Mouse (Mus musculus): ENCODE data around the gene Prdx2. TPM values are rescaled to one million over a fixed set of nuclear protein-coding genes. Genes with fewer than 3 reads are reported as not detected.

Gene Prdx2
- polyA plus RNA-seq, 1 experiment from 2014 or later, result 1,445 TPM

Small RNAs within 50 kb of the gene (microRNA-seq; reads per million reads assigned to microRNA genes)
- gene Gm24197, result not detected

Other genes starting within 250 kb of the Prdx2 start
- 2.7 TPM in 2 replicates for gene G430095P16Rik, start 246.6 kb upstream of the Prdx2 start, polyA plus RNA-seq (2015; fragmentation: Nextera tagmentation; extraction: Ambion mirVana)
- gene Nfix, start 169.2 kb upstream of the Prdx2 start, polyA plus RNA-seq (2015; fragmentation: Nextera tagmentation; extraction: Ambion mirVana), result 413 and 445 TPM in 2 replicates
- 8.1 and 8.9 TPM in 2 replicates for gene Dand5, start 146.8 kb upstream of the Prdx2 start, polyA plus RNA-seq (2015; fragmentation: Nextera tagmentation; extraction: Ambion mirVana)
- gene Gadd45gip1, start 138.1 kb upstream of the Prdx2 start, polyA plus RNA-seq (2015; fragmentation: Nextera tagmentation; extraction: Ambion mirVana), result 36.3 and 39.9 TPM in 2 replicates
- 82.1 and 85.1 TPM in 2 replicates for gene Rad23a, start 128.9 kb upstream of the Prdx2 start, polyA plus RNA-seq (2015; fragmentation: Nextera tagmentation; extraction: Ambion mirVana)
- 559 and 575 TPM in 2 replicates for gene Calr, start 122.7 kb upstream of the Prdx2 start, polyA plus RNA-seq (2015; fragmentation: Nextera tagmentation; extraction: Ambion mirVana)
- gene Farsa, start 112.6 kb upstream of the Prdx2 start, polyA plus RNA-seq (2015; fragmentation: Nextera tagmentation; extraction: Ambion mirVana), result 122 and 127 TPM in 2 replicates
- 55.0 and 64.4 TPM in 2 replicates for gene Syce2, start 97.5 kb upstream of the Prdx2 start, polyA plus RNA-seq (2015; fragmentation: Nextera tagmentation; extraction: Ambion mirVana)
- gene Gcdh, start 75.7 kb upstream of the Prdx2 start, polyA plus RNA-seq (2015; fragmentation: Nextera tagmentation; extraction: Ambion mirVana), result 36.2 and 37.4 TPM in 2 replicates
- 0.75 and 0.87 TPM in 2 replicates for gene Klf1, start 67.7 kb upstream of the Prdx2 start, polyA plus RNA-seq (2015; fragmentation: Nextera tagmentation; extraction: Ambion mirVana)
- 5.6 TPM in 2 replicates for gene Dnase2a, start 61.0 kb upstream of the Prdx2 start, polyA plus RNA-seq (2015; fragmentation: Nextera tagmentation; extraction: Ambion mirVana)
- 48.3 and 52.5 TPM in 2 replicates for gene Mast1, start 32.2 kb upstream of the Prdx2 start, polyA plus RNA-seq (2015; fragmentation: Nextera tagmentation; extraction: Ambion mirVana)
- 2.0 and 2.3 TPM in 2 replicates for gene Rtbdn, start 22.6 kb upstream of the Prdx2 start, polyA plus RNA-seq (2015; fragmentation: Nextera tagmentation; extraction: Ambion mirVana)
- not detected in 2 replicates for gene Gm49661, start 154 bp upstream of the Prdx2 start, polyA plus RNA-seq (2015; fragmentation: Nextera tagmentation; extraction: Ambion mirVana)
- 96.4 and 98.5 TPM in 2 replicates for gene Rnaseh2a, start 180 bp downstream of the Prdx2 start, polyA plus RNA-seq (2015; fragmentation: Nextera tagmentation; extraction: Ambion mirVana)
- gene Junb, start 9.1 kb downstream of the Prdx2 start, polyA plus RNA-seq (2015; fragmentation: Nextera tagmentation; extraction: Ambion mirVana), result 7.6 TPM in 2 replicates
- 28.0 and 29.7 TPM in 2 replicates for gene Hook2, start 21.0 kb downstream of the Prdx2 start, polyA plus RNA-seq (2015; fragmentation: Nextera tagmentation; extraction: Ambion mirVana)
- not detected in 2 replicates for gene Best2, start 44.9 kb downstream of the Prdx2 start, polyA plus RNA-seq (2015; fragmentation: Nextera tagmentation; extraction: Ambion mirVana)
- gene Asna1, start 55.7 kb downstream of the Prdx2 start, polyA plus RNA-seq (2015; fragmentation: Nextera tagmentation; extraction: Ambion mirVana), result 152 and 154 TPM in 2 replicates
- 141 and 150 TPM in 2 replicates for gene Trir, start 57.2 kb downstream of the Prdx2 start, polyA plus RNA-seq (2015; fragmentation: Nextera tagmentation; extraction: Ambion mirVana)
- gene Tnpo2, start 67.3 kb downstream of the Prdx2 start, polyA plus RNA-seq (2015; fragmentation: Nextera tagmentation; extraction: Ambion mirVana), result 57.9 and 64.1 TPM in 2 replicates
- 63.0 and 67.1 TPM in 2 replicates for gene Fbxw9, start 90.5 kb downstream of the Prdx2 start, polyA plus RNA-seq (2015; fragmentation: Nextera tagmentation; extraction: Ambion mirVana)
- 1.2 and 2.0 TPM in 2 replicates for gene Gm5741, start 98.4 kb downstream of the Prdx2 start, polyA plus RNA-seq (2015; fragmentation: Nextera tagmentation; extraction: Ambion mirVana)
- 91.4 and 92.3 TPM in 2 replicates for gene Dhps, start 102.2 kb downstream of the Prdx2 start, polyA plus RNA-seq (2015; fragmentation: Nextera tagmentation; extraction: Ambion mirVana)
- 120 and 132 TPM in 2 replicates for gene Wdr83os, start 111.2 kb downstream of the Prdx2 start, polyA plus RNA-seq (2015; fragmentation: Nextera tagmentation; extraction: Ambion mirVana)
- gene Wdr83, start 111.7 kb downstream of the Prdx2 start, polyA plus RNA-seq (2015; fragmentation: Nextera tagmentation; extraction: Ambion mirVana), result 62.1 and 62.3 TPM in 2 replicates
- gene Man2b1, start 113.7 kb downstream of the Prdx2 start, polyA plus RNA-seq (2015; fragmentation: Nextera tagmentation; extraction: Ambion mirVana), result 16.9 and 17.0 TPM in 2 replicates
- 3.8 and 4.1 TPM in 2 replicates for gene Zfp791, start 153.5 kb downstream of the Prdx2 start, polyA plus RNA-seq (2015; fragmentation: Nextera tagmentation; extraction: Ambion mirVana)
- not detected in 2 replicates for gene Cks1brt, start 182.3 kb downstream of the Prdx2 start, polyA plus RNA-seq (2015; fragmentation: Nextera tagmentation; extraction: Ambion mirVana)